Mouse (Mus musculus) limb, embryonic 14.5 days (tissue): ENCODE measurements at regions not wholly inside any gene's neighbourhood (a gene's known extent, or its start where the extent isn't known, plus 50 kb on each side); places are given as distances from the start of the nearest gene placed in this dataset.

Experiments
- ATAC-seq: fragments of 200-750 bp; cut with Nextera tagmentation; 2 replicates; pipeline ENCODE4 v1.8.0; 2017; ENCODE audit warnings: low read depth, moderate number of reproducible peaks, moderate TSS enrichment; ENCODE audit not compliant: low FRiP score
- DNase-seq: peaks from one replicate; pipeline ENCODE4 v3.0.0-alpha.2; 2015; ENCODE audit warnings: low spot score
- H3K27ac ChIP-seq: fragments of 300-500 bp; sonication (generic); replicated peaks from 2 replicates; pipeline ENCODE4 v1.5.1; 2014; ENCODE audit warnings: low read depth, mild to moderate bottlenecking, low read length, moderate library complexity, mixed read lengths
- H3K27me3 ChIP-seq: fragments of 300-500 bp; sonication (generic); 2 replicates; pipeline ENCODE4 v1.6.1; 2014; ENCODE audit warnings: low read length, mixed read lengths; ENCODE audit not compliant: control insufficient read depth, insufficient read depth
- H3K36me3 ChIP-seq: fragments of 300-500 bp; sonication (generic); 2 replicates; pipeline ENCODE4 v1.6.1; 2014; ENCODE audit warnings: mild to moderate bottlenecking, low read length, moderate library complexity, mixed read lengths; ENCODE audit not compliant: control insufficient read depth, insufficient read depth
- H3K4me1 ChIP-seq: fragments of 300-500 bp; sonication (generic); 2 replicates; pipeline ENCODE4 v1.6.1; 2014; ENCODE audit warnings: antibody characterized with exemption, low read length, mixed read lengths; ENCODE audit not compliant: control insufficient read depth, insufficient read depth
- H3K4me2 ChIP-seq: fragments of 300-500 bp; sonication (generic); replicated peaks from 2 replicates; pipeline ENCODE4 v1.6.1; 2014; ENCODE audit warnings: low read depth, mild to moderate bottlenecking, low read length, moderate library complexity; ENCODE audit not compliant: severe bottlenecking
- H3K4me3 ChIP-seq: fragments of 300-500 bp; sonication (generic); replicated peaks from 2 replicates; pipeline ENCODE4 v1.5.1; 2014; ENCODE audit warnings: low read length
- H3K9ac ChIP-seq: fragments of 300-500 bp; sonication (generic); 2 replicates; pipeline ENCODE4 v1.6.1; 2014; ENCODE audit warnings: mild to moderate bottlenecking, low read depth, low read length, moderate library complexity; ENCODE audit not compliant: severe bottlenecking
- H3K9me3 ChIP-seq: fragments of 300-500 bp; sonication (generic); 2 replicates; pipeline ENCODE4 v1.6.1; 2016; ENCODE audit warnings: low read length; ENCODE audit not compliant: control insufficient read depth
- POLR2A ChIP-seq: fragments of 200-500 bp; IDR thresholded peaks from 2 replicates; pipeline ENCODE4 v1.8.0; 2012; ENCODE audit warnings: inconsistent platforms, mild to moderate bottlenecking, moderate library complexity, borderline replicate concordance; ENCODE audit not compliant: insufficient read depth, insufficient read length; ENCODE audit errors: extremely low read depth
- WGBS: fragments of 180-500 bp; shearing (Covaris S2); extraction: QIAGEN DNeasy Blood & Tissue Kit; methylation state at CpG from one replicate; pipeline ENCODE4 v1.1.7; 2014; 5-methylcytosine and 5-hydroxymethylcytosine counted together

- TF ChIP-seq POLR2A: no peak
- no peak overlapping the region for H3K9ac ChIP-seq
- no peaks in the 10 kb centered on the region for H3K9me3 ChIP-seq
- H3K27ac ChIP-seq: no peak overlapping the region
- H3K36me3 ChIP-seq: no peaks in the 10 kb centered on the region
- 18% methylated on average over 6 of the region's 6 CpGs for WGBS
- no peaks in the 10 kb centered on the region for H3K4me1 ChIP-seq
- H3K4me2 ChIP-seq: no peak overlapping the region
- H3K4me3 ChIP-seq: no peak overlapping the region
- no peak for ATAC-seq
- H3K27me3 ChIP-seq: no peaks in the 10 kb centered on the region
- no peak for DNase-seq
These were observed 237.6 kb upstream of the Eef2kmt start for GRCm38 (mm10) chr16:5493352-5493751.

- H3K27me3 ChIP-seq: no peaks in the 10 kb centered on the region
- ATAC-seq (no peak), DNase-seq (no peak)
- WGBS: 42% methylated on average over 3 of the region's 3 CpGs
- TF ChIP-seq POLR2A: no peak
- H3K4me3 ChIP-seq: no peak overlapping the region
- H3K36me3 ChIP-seq: no peaks in the 10 kb centered on the region
- no peaks in the 10 kb centered on the region for H3K4me1 ChIP-seq
- no peak overlapping the region for H3K4me2 ChIP-seq
- no peak overlapping the region for H3K9ac ChIP-seq
- H3K9me3 ChIP-seq: no peaks in the 10 kb centered on the region
- no peak overlapping the region for H3K27ac ChIP-seq
These were observed 231.5 kb upstream of the Eef2kmt start for GRCm38 (mm10) chr16:5487259-5487658.

- no peak for TF ChIP-seq POLR2A
- no peaks in the 10 kb centered on the region for H3K36me3 ChIP-seq
- no peaks in the 10 kb centered on the region for H3K27me3 ChIP-seq
- H3K4me3 ChIP-seq: no peak overlapping the region
- no peak for DNase-seq
- ATAC-seq: no peak
- 14% methylated on average over 6 of the region's 6 CpGs for WGBS
- H3K27ac ChIP-seq: no peak overlapping the region
- H3K4me1 ChIP-seq: no peaks in the 10 kb centered on the region
- no peak overlapping the region for H3K4me2 ChIP-seq
- H3K9me3 ChIP-seq: no peaks in the 10 kb centered on the region
- H3K9ac ChIP-seq: no peak overlapping the region
These were observed 227.6 kb upstream of the Eef2kmt start for GRCm38 (mm10) chr16:5483337-5483736.

- no peak overlapping the region for H3K27ac ChIP-seq
- H3K4me3 ChIP-seq: no peak overlapping the region
- no peak for ATAC-seq
- WGBS: 77% methylated on average over 1 of the region's 1 CpGs
- H3K4me1 ChIP-seq: no peaks in the 10 kb centered on the region
- no peak for TF ChIP-seq POLR2A
- H3K9me3 ChIP-seq: no peaks in the 10 kb centered on the region
- no peak for DNase-seq
- H3K27me3 ChIP-seq: no peaks in the 10 kb centered on the region
- H3K4me2 ChIP-seq: no peak overlapping the region
- no peaks in the 10 kb centered on the region for H3K36me3 ChIP-seq
- H3K9ac ChIP-seq: no peak overlapping the region
These were observed 224.4 kb upstream of the Eef2kmt start for GRCm38 (mm10) chr16:5480148-5480547.

- H3K4me1 ChIP-seq: no peaks in the 10 kb centered on the region
- no peak for ATAC-seq
- H3K27ac ChIP-seq: no peak overlapping the region
- H3K27me3 ChIP-seq: no peaks in the 10 kb centered on the region
- DNase-seq: no peak
- no peak overlapping the region for H3K4me3 ChIP-seq
- H3K9ac ChIP-seq: no peak overlapping the region
- H3K9me3 ChIP-seq: no peaks in the 10 kb centered on the region
- TF ChIP-seq POLR2A: no peak
- no peak overlapping the region for H3K4me2 ChIP-seq
- H3K36me3 ChIP-seq: no peaks in the 10 kb centered on the region
These were observed 223.2 kb upstream of the Eef2kmt start for GRCm38 (mm10) chr16:5478970-5479369.

- Histone ChIP-seq H3K4me3 (no peak overlapping the region), H3K9me3 (no peaks in the 10 kb centered on the region), H3K9ac (no peak overlapping the region), H3K27ac (no peak overlapping the region), H3K27me3 (no peaks in the 10 kb centered on the region), H3K36me3 (no peaks in the 10 kb centered on the region), H3K4me1 (no peaks in the 10 kb centered on the region), H3K4me2 (no peak overlapping the region)
- DNase-seq: peak; percentile 48
- WGBS: 19% methylated on average over 5 of the region's 5 CpGs
- ATAC-seq: no peak
- TF ChIP-seq POLR2A: no peak
These were observed 215.5 kb upstream of the Eef2kmt start for GRCm38 (mm10) chr16:5471321-5471720.
